Mouse (Mus musculus) lung, postnatal 0 days (tissue): ENCODE measurements around the gene Prkca.

ENCODE experiments used
- CTCF ChIP-seq: IDR thresholded peaks from 2 replicates; pipeline ENCODE4 v1.5.1; 2016; ENCODE audit warnings: antibody characterized with exemption, mild to moderate bottlenecking
- EP300 ChIP-seq: IDR thresholded peaks from 2 replicates; pipeline ENCODE4 v1.6.1; 2016; ENCODE audit warnings: antibody characterized with exemption, mild to moderate bottlenecking, control low read depth

DNA sequence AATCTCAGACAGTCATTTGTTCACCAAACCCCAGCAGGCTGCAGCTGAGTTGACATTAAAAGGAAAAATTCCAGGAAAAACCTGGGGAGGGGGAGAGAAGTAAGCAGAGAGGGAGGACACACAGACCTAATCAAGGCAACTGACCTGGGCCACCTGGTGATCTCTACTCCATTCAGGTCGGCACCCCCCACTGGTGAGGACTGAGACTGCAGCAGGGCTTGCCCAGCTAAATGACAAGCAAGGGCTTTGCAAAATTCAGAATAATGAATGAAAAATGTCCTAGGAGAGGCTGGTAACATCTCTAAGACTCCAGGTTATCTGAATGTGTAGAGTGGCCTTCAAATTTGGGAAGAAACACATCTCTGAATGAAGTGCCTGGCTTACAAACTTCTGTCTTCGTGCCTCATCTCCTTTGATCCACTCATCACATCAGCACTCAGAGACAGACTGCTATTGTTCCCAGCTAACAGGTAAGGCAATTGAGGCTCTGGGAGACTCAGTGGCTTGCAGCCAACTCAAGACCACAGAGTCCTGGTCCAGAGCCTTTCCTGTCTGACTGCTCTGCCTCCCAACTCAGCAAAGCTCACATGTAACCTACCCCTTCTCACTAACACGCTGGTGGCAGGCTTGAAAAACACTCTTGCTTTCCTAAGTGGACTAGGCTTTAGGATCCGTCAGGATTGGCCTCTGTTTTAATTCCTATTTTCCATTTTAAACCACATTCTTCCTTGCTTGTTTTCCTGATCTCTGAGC lies 208.1 kb downstream of the Prkca start:
- TF ChIP-seq CTCF (peak; percentile 58), EP300 (no peak)
